8 mouse cellular contexts compared by ENCODE assay signal in genomic region chr9:36833043-36833881, GRCm38 (mm10). TPM values are rescaled to one million over a fixed set of nuclear protein-coding genes. Genes with fewer than 3 reads are reported as not detected.
A peak's percentile ranks its signal among the peaks of the same experiment; 100 is the strongest.
DNase-seq lines count a peak whose midpoint lies in the region; ATAC-seq lines count a peak whose summit lies in the region.

No protein-coding gene starts in this region.

- H3K4me2 ChIP-seq in kidney, embryonic 15.5 days = peak overlapping the region; percentile 86
- peak overlapping the region; percentile 76 for H3K4me2 ChIP-seq in midbrain, embryonic 13.5 days (replicated peaks)

- H3K27me3 ChIP-seq in kidney, embryonic 15.5 days = peaks cover 30% of the 10 kb centered on the region
- no peaks in the 10 kb centered on the region for H3K27me3 ChIP-seq in midbrain, embryonic 13.5 days

- no peak overlapping the region for H3K27ac ChIP-seq in kidney, embryonic 15.5 days
- H3K27ac ChIP-seq in midbrain, embryonic 13.5 days = peak overlapping the region; percentile 94

- DNase-seq in kidney, postnatal 14 days = no peak
- peak; percentile 73 for DNase-seq in cerebellum, adult 8-10 months
- DNase-seq in forelimb bud, embryonic 11.5 days (ENCODE audit: low read depth, low spot score) = peak; percentile 21
- peak; percentile 52 to 66 for DNase-seq in layer of hippocampus, postnatal 10 days (ENCODE audit: low spot score in 2 of 2)
- peak; percentile 58 for DNase-seq in telencephalon, adult 2 months (ENCODE audit: low read depth, low spot score)
- no peak for DNase-seq in spleen, postnatal 14 days (ENCODE audit: low spot score in 2 of 2)

- H3K9me3 ChIP-seq in kidney, embryonic 15.5 days (replicated peaks) = no peaks in the 10 kb centered on the region
- H3K9me3 ChIP-seq in midbrain, embryonic 13.5 days = no peaks in the 10 kb centered on the region

- peak; percentile 63 for ATAC-seq in kidney, embryonic 15.5 days (replicated peaks; ENCODE audit: low FRiP score)
- peak; percentile 82 for ATAC-seq in midbrain, embryonic 13.5 days

- H3K4me3 ChIP-seq in kidney, embryonic 15.5 days (replicated peaks) = peak overlapping the region; percentile 52
- peak overlapping the region; percentile 66 for H3K4me3 ChIP-seq in midbrain, embryonic 13.5 days (replicated peaks)

- H3K9ac ChIP-seq in kidney, embryonic 15.5 days = peak overlapping the region; percentile 29; the same call in 1 of the 2 replicates
- H3K9ac ChIP-seq in midbrain, embryonic 13.5 days (replicated peaks) = peak overlapping the region; percentile 82

- no peaks in the 10 kb centered on the region for H3K36me3 ChIP-seq in kidney, embryonic 15.5 days
- H3K36me3 ChIP-seq in midbrain, embryonic 13.5 days = peaks cover 8% of the 10 kb centered on the region

- WGBS in kidney, embryonic 15.5 days = 2% methylated on average over 31 of the region's 31 CpGs
- WGBS in midbrain, embryonic 13.5 days = 1% methylated on average over 31 of the region's 31 CpGs

- H3K4me1 ChIP-seq in kidney, embryonic 15.5 days = peaks cover 11% of the 10 kb centered on the region; the same call in 1 of the 2 replicates
- H3K4me1 ChIP-seq in midbrain, embryonic 13.5 days (replicated peaks) = peaks cover 40% of the 10 kb centered on the region

RNA-seq across cellular contexts. Expression of gene Fez1, which starts 11.6 kb away (rescaled TPM):
- polyA plus RNA-seq in kidney, embryonic 15.5 days (2015; fragmentation: Nextera tagmentation; extraction: Ambion mirVana) = 5.1 and 7.2 TPM in 2 replicates
- 100 to 1,000 TPM; 344 to 347 TPM for total RNA-seq in layer of hippocampus, postnatal 10 days (2021)
- 624 and 647 TPM in 2 replicates for polyA plus RNA-seq in midbrain, embryonic 13.5 days (2015; fragmentation: Nextera tagmentation; extraction: Ambion mirVana)

RNA-seq across cellular contexts. Expression of gene Ei24, which starts 36.1 kb away (rescaled TPM):
- polyA plus RNA-seq in kidney, embryonic 15.5 days (2015; fragmentation: Nextera tagmentation; extraction: Ambion mirVana) = 114 and 116 TPM in 2 replicates
- 100 to 1,000 TPM; 108 TPM for total RNA-seq in layer of hippocampus, postnatal 10 days (2021)
- polyA plus RNA-seq in midbrain, embryonic 13.5 days (2015; fragmentation: Nextera tagmentation; extraction: Ambion mirVana) = 111 and 115 TPM in 2 replicates

Comparison
In these comparisons a context has a peak if more than half of its experiments do, and no peak if none do; other contexts are left out.
1. DNase-seq: peak in cerebellum, adult 8-10 months (single experiment), forelimb bud, embryonic 11.5 days (single experiment), layer of hippocampus, postnatal 10 days (2 of 2) and telencephalon, adult 2 months (single experiment); none in kidney, postnatal 14 days (single experiment) and spleen, postnatal 14 days (0 of 2).
2. RNA of gene Fez1, which starts 11.6 kb away (polyA plus RNA-seq): 624 to 647 TPM in midbrain, embryonic 13.5 days; 5.1 to 7.2 TPM in kidney, embryonic 15.5 days; every median in the first group is over 10 times any median in the second.